Mouse (Mus musculus): ENCODE measurements around the gene Recql5.

Recql5 gene

DNA sequence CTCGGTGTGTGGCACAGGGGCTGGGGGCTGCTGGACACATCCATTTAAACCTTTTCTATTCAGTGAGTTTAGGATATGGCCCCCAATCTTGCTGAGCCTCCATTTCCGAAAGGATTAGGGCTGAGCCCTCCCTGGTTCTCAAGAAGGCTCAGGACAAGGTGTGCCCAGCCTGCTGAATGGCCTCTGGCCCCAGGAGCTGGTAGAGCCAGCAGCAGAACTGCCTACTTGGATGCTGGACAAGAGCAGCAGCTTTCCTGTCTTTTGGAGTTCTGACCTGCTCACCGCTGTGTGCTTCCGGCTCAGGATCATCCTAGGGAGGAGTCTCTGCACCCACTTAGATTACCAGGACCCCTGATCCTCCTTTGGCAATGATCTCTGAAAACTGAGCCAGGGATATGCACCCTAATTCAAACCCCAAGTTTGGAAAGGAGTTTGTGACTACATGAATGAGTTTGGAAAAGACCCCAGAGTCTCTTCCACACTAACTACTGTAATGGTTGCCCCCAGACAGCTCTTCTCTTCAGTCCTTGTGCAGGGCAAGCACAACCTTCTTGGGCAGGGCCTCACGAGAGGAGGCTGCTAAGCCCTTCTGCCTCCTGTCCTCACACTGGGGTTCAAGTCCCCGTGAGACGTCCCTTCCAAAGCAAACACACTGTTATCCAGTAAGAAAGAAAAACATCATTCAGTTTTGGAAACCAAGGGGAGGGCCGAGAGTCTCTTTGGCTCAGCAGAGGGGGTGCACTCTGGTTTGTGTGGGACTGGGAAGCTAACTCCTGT, 32.5 kb downstream of the Recql5 start:
- DNase-seq = peak; percentile 95

DNA sequence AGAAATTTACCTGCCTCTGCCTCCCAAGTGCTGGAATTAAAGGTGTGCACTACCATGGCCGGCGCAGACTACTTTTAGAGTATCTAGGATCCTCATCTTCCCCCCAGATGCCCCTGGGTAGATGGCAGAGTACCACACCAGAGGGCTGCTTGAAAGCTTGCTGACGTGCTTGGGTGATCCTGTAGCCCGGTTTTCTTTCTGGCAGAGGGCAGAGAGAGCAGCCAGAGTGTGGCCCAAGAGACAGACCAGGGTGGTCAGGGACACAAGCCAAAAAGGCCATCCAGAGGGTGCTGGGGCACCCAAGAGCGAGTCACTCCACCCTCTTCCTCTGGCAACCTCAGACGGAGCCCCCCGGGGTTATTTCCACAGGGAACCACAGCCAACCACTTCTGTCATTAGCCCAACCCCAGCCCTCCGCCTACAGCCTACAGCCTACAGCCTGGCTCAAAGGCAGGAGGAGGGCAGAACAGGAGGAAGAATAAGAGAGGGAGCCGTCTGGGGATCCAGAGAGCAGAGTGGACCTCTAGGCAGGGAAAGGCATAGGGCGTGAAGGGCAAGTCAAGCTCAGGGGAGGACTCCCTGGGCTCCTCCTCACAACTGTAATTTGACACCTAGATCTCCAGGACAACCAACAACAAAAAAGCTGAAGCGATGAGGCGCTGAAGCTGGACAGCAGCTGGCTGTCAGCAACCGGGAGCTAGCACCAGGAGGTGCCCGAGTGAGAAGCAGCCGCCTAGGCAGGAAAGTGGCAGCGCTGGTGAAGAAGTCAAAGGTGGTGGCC, 33.6 kb downstream of the Recql5 start, which contains the start of gene Smim5:
Gene Smim5 (plus strand): TSS at position 481 of the 781 bp plus-strand sequence.
- peak; percentile 98 for DNase-seq

DNA sequence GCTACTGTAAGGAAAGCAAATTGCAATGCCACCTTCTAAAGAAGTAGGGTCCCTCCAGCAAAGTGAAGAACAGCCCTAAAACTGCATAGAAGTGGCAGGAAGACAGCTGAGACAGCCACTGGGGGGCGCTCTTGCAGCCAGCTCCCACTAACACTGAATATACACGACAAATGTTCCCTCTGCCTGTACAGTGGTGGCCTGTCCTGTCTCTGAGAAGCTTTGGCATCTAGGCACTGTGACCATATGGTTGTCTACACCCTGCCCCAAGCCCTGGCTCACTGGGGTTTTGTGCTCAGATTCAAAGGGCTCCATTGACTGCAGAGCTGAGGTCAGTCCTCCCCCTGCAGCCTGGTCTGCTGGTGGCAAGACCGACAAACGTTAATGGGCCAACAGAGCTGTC, 34.4 kb downstream of the Recql5 start:
- peak; percentile 93 for DNase-seq

GRCm38 (mm10) chr11:115898446-115898845, 34.8 kb downstream of the Recql5 start:
- no peak for DNase-seq

DNA sequence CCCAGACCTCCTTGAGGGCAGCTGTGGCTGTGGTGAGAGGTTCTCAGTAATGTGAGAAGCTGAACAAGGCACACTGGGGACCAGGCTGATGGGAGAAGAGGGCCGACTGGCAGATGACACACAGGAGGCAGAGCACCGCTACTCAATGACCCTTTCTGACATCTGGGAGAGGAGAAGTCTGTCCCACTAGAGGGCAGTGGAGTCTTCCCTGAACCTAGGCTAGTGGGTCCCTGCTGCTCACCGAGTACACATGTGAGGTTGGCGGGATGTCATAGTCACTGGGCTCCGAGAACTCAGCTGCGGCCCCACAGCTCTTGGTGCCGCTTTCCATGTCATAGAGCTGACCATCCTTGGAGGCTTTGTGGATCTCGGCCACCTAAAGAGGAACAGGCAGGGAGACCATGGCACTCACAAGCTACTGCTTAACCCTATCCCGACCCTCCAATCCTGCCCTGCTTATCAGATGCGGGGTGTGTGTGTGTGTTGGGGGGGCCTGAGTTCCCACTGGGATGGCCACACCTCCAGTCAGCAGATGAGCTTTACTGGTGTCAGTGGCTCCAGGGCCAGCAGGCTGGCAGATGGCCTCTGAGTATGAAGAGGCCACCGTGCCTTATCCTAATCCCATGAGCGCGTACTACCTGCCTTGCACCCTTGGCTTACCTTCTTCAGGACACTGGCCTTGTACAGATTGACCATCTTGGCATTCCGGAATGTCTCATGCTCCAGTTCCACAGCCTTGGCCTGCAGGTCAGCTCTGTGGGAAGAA, 38.3 kb downstream of the Recql5 start:
- peak; percentile 92 for DNase-seq

DNA sequence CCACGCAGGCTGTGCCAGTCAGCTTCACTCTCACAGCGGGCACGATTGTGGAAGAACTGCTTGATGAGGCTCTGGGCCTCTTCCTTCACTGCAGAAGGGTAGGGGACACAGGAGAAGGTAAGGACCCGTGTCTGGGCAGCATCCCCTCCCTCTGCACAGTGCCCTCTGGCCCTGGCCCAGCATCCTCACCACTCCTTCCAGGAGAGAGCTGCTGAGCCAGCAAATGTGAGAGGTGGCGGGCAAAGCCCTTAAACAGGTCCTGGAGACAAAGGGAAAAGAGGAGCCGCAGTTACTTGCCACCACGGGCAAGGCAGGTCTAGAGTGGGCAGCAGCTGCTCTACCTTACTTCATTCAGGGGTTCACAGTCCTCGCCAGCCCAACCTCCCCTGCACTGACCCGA, 40.2 kb downstream of the Recql5 start:
- no peak for DNase-seq

GRCm38 (mm10) chr11:115892213-115892612, 41.1 kb downstream of the Recql5 start:
- DNase-seq = no peak

DNA sequence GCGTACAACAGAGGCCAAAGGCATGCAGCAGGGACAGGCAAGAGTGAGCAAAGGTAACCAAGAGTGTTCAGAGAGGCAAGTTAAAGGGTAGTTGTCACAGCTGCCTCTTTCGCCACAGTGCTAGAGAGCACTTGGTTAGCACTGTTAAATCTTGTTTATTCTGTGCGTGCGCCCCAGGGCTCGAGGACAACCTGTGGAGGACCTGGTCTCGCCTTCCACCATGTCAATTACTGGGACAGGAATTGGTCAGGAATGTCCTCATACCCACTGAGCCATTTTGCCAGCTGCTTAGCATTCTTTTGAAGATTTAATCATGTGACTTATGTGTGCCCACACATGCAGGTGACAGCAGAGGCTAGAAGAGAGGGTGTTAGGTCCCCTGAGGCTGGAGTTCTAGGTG, 44.1 kb downstream of the Recql5 start:
- DNase-seq = no peak

DNA sequence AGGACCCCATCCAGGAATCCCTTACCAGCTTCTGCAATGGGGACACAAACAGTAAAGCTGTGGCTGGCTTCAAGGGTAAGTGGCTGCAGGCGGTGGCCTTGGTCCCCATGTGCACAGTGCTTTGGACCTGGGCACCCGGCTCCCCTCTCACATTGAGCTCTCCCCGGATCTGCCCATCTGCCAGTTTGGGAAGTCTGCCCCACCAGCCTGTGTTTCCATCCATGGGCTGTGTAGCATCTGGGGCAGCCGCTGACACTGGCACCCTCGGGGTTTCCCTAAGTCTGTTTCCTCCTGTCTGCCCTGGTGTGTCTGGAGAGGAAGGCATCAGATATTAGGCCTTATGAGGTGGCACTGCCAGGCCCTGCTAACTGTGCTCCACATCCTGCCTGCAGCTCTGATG, 45.3 kb downstream of the Recql5 start:
- no peak for DNase-seq

GRCm38 (mm10) chr11:115886446-115886845, 46.8 kb downstream of the Recql5 start:
- no peak for DNase-seq

DNA sequence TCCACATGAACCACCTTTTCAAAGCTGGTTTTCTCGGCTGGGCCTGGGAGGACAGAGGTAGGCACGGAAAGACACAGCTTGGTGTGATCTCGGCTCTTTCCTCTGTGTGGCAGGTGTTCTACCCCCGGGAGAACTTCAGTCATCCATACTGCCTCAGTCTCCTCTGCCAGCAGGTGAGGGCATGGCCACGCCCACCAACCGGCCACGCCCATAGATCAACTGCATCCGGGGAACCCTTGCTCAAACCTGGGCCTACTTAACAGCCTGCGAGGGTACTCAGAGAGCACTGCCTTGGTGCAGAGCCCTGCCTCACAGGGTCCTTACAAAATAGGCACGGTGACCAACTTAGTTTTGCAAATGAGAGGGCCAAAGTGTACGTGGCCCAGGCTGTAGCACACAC, 48.0 kb downstream of the Recql5 start:
- DNase-seq = no peak

DNA sequence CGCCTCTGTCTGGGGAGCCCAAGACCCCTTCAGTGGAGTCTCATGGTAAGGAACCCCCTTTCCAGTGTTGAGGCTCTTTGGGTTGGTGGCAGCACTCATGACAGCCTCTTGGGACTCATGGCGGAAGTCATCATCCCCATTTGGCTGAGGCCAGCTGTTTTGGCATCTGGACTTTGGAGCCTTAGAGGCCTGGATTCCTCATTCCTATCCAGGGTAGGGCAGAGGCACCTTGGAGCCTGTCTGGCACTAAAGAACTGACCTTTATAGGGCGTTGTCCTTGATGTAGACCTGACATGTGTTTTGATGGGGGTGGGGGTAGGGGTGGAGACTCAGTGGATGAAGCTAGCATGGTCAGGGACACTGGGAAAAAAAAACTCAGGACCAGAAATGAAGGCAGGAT, 48.9 kb downstream of the Recql5 start:
- no peak for DNase-seq

DNA sequence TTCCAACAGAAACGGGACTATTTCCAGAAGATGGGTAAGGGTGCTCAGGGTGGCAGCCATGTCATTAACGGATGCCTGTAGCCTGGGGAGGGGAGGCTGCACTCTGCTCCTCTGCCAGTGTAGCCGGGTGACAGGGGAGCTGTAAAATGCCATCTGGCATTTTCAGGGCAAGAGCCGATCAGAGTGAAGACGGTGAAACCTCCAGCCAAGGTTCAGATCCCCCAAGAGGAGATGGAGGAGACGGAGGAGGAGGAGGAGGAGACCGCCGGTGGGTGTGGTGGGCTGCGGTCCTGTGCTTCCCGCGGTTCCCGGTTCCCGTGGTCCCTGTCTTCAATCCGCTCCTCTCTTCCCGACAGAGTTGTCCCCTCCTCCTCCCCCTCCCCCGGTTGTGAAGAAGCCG, 50.0 kb downstream of the Recql5 start:
- DNase-seq = no peak

DNA sequence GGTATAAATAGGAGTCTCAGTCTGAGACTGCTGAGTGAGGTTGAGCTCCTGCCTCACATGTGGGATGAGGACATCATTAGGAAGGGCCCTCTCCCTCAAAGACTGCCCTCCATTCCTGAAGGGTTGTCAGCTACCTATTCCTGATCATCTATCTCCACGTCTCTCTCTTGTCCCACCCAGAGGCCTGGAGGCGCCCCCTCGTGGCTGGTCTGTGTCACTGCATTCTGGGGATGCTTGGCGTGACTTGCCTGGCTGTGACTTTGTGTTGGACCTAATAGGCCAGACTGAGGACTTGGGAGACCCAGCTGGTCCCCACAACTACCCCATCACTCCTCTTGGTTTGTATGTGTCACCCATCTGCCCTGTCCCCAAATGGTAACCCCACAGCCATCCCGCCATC, 52.3 kb downstream of the Recql5 start:
- DNase-seq = no peak

DNA sequence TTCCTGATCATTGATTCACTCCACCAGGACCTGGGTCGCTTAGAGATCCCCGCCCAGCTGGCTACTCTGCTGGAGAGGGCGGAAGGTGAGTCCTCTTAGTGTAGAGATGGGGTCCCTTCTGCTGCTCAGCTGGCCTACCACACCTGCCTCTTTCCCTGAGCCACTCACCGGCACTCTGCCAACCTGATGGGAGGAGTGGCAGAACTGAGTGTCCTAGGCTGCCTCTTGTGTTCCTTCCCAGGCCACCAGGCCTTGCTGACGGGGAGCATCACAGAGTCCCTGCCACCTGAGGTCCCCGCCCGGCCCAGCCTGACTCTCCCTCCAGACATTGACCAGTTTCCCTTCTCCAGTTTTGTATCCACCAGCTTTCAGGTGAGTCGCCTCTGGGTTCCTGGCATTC, 55.2 kb downstream of the Recql5 start:
- DNase-seq = no peak

- no peak for DNase-seq
Observed at GRCm38 (mm10) chr11:115877174-115877755, 56.0 kb downstream of the Recql5 start.

GRCm38 (mm10) chr11:115876438-115876837, 56.8 kb downstream of the Recql5 start:
- no peak for DNase-seq

DNA sequence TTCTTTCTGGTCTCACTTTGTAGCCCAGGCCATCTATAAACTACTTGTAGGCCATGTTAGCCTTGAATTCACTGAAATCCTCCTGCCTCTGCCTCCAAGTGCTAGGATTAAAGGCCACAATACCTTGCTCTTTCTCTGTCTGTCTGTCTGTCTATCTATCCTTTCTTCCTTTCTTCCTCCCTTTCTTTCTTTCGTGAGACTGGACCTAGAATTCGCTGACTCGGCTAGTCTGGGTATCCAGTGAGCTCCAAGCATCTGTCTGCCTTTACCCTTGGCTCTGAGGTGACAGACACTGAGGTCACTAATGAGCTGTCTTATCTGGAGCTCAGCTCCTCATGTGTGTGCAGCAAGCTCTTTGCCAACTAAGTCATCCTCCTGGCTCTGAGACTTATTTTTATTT, 57.3 kb downstream of the Recql5 start:
- DNase-seq = no peak

- DNase-seq = no peak
Observed at GRCm38 (mm10) chr11:115872437-115872836, 60.8 kb downstream of the Recql5 start.

DNA sequence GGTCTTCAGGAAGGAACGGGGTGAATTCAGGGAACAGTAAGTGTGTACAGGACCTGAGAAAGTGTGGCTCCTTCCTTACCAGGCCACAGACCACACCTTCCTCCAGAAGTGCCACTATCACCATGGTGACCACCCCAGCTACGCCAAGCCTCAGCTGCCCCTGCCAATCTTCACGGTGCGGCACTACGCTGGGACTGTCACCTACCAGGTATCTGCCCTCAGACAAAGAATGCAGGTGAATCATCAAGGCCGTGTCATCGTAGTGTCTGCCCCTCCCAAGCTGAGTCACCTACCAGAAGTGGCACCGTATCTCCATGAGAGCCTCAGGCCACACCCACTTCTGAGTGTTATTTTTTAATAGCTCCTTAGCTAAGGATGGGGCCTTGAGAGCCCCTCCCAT, 63.9 kb downstream of the Recql5 start:
- no peak for DNase-seq

DNA sequence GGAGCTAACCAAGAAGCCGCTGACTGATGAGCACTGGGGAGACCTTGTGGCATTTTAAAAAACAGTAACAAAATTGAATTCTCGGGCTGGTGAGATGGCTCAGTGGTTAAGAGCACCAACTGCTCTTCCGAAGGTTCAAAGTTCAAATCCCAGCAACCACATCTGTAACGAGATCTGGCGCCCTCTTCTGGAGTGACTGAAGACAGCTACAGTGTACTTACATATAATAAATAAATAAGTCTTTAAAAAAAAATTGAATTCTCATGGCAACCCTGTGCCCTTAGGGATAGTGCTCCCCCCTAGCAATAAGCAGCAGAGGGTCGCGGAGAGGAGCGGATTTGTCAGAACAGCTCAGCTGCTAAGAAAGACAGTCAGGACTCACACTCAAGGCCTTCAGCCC, 69.4 kb downstream of the Recql5 start:
- no peak for DNase-seq

DNA sequence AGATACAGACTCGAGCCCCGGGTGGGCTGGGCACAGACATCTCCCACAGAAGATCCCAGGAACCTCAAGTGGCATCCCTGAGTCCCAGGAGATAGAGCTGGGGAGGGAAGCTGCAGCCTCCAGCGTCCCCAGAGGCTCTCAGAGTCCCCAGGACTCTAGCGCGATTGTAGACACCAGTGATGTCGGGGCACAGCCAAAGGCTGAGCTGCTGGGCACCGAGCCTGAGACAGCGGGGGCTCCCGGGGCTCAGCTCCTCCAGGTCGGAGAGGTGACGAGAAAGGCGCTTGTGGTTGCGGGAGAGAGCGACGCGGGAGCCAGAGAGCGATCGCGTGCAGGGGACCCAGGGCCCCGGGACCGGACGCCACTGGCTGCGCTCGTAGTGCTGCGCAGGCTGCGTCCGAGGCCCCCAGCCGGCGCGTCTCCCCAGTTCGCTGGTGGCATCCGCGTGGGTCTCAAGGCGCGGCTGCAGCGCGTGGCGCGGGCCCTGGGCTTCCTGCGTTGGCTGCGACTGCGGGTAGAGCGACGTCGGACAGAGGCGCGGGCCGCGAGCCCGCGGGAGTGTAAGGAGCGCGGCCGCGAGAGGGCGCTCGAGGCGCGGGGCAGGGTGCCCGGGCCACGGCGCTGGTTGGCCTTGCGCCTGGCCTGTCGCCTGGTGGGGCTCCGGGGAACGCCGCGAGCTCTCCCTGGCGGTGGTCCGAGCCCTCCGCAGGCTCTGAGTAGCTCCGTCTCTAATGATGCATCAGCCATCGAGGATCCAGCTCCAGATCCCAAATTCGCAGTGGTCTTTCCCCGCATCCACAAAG, 73.9 kb downstream of the Recql5 start:
- peak; percentile 98 for DNase-seq
